9 mouse cellular contexts compared by ENCODE assay signal in genomic region chr9:63664792-63665646, GRCm38 (mm10).
DNase-seq lines count a peak whose midpoint lies in the region; ATAC-seq lines count a peak whose summit lies in the region.
"Had no signal": no experiment of that assay in that cellular context is flagged by ENCODE, and none has a peak within 500 bp of the region (broad histone marks: within the 10 kb centered on the region; RNA-seq: fewer than 3 reads in every experiment).

No protein-coding gene starts in this region.

- ATAC-seq in embryonic facial prominence, embryonic 15.5 days (ENCODE audit: insufficient number of reproducible peaks, low FRiP score, low TSS enrichment, low read depth), result peak; percentile 68; the same call in 1 of the 2 replicates
- ATAC-seq in kidney, embryonic 16.5 days (ENCODE audit: low FRiP score, low TSS enrichment), result no peak
- ATAC-seq in neural tube, embryonic 15.5 days (ENCODE audit: low FRiP score), result no peak

- intact Hi-C loops in heart, postnatal 36 days (cut with DNase I), result loop anchor here (5.0 kb wide), 1 partner anchor 92 kb away; the partner anchor contains the start of gene Smad3
- intact Hi-C loops in gastrocnemius, postnatal 14 days (cut with DNase I; ENCODE audit: low total_unique reads), result loop anchor here (10.0 kb wide), 1 partner anchor 90 kb away; the partner anchor contains the start of gene Smad3

- peak; percentile 53 for DNase-seq in heart, postnatal 4 days
- DNase-seq in heart, postnatal 36 days, result no peak
- no peak for DNase-seq in left cerebral cortex, adult 8-10 months (ENCODE audit: low spot score in 2 of 2)
- DNase-seq in urinary bladder, postnatal 25 days (ENCODE audit: low spot score), result no peak
- DNase-seq in gastrocnemius, postnatal 14 days, result no peak

- H3K36me3 ChIP-seq in embryonic facial prominence, embryonic 15.5 days, result peaks cover 35% of the 10 kb centered on the region
- H3K36me3 ChIP-seq in kidney, embryonic 16.5 days (ENCODE audit: insufficient read depth, low read length), result peaks cover 16% of the 10 kb centered on the region
- H3K36me3 ChIP-seq in neural tube, embryonic 15.5 days, result 0 out of 2 replicates have a peak, but pooled peaks cover 2% of the 10 kb centered on the region

- no peak overlapping the region for H3K4me3 ChIP-seq in embryonic facial prominence, embryonic 15.5 days (replicated peaks)
- H3K4me3 ChIP-seq in kidney, embryonic 16.5 days (ENCODE audit: low read length), result no peak overlapping the region
- no peak overlapping the region for H3K4me3 ChIP-seq in neural tube, embryonic 15.5 days (replicated peaks)

- no peaks in the 10 kb centered on the region for H3K9me3 ChIP-seq in embryonic facial prominence, embryonic 15.5 days (replicated peaks)
- H3K9me3 ChIP-seq in kidney, embryonic 16.5 days (ENCODE audit: low read length), result no peaks in the 10 kb centered on the region
- no peaks in the 10 kb centered on the region for H3K9me3 ChIP-seq in neural tube, embryonic 15.5 days (replicated peaks)
- H3K9me3 ChIP-seq: G1E had no signal

- no peaks in the 10 kb centered on the region for H3K27me3 ChIP-seq in embryonic facial prominence, embryonic 15.5 days
- H3K27me3 ChIP-seq in kidney, embryonic 16.5 days (ENCODE audit: insufficient read depth, low read length), result no peaks in the 10 kb centered on the region
- no peaks in the 10 kb centered on the region for H3K27me3 ChIP-seq in neural tube, embryonic 15.5 days (replicated peaks)

- H3K9ac ChIP-seq in embryonic facial prominence, embryonic 15.5 days, result no peak overlapping the region
- H3K9ac ChIP-seq in kidney, embryonic 16.5 days (replicated peaks; ENCODE audit: low read length), result 0 out of 2 replicates have a peak overlapping the region, but pooled peaks have one; percentile 13
- H3K9ac ChIP-seq in neural tube, embryonic 15.5 days (replicated peaks), result no peak overlapping the region

- peaks cover 70% of the 10 kb centered on the region for H3K4me1 ChIP-seq in embryonic facial prominence, embryonic 15.5 days
- H3K4me1 ChIP-seq in kidney, embryonic 16.5 days (ENCODE audit: insufficient read depth, low read length), result peaks cover 78% of the 10 kb centered on the region
- H3K4me1 ChIP-seq in neural tube, embryonic 15.5 days, result peaks cover 51% of the 10 kb centered on the region

- peak overlapping the region; percentile 41 for H3K27ac ChIP-seq in embryonic facial prominence, embryonic 15.5 days (replicated peaks)
- peak overlapping the region; percentile 88 for H3K27ac ChIP-seq in kidney, embryonic 16.5 days (ENCODE audit: low read length)
- peak overlapping the region; percentile 42 for H3K27ac ChIP-seq in neural tube, embryonic 15.5 days (replicated peaks)

- WGBS in embryonic facial prominence, embryonic 15.5 days, result 32% methylated on average over 13 of the region's 13 CpGs
- WGBS in kidney, embryonic 16.5 days, result 37% methylated on average over 13 of the region's 13 CpGs
- 36% methylated on average over 13 of the region's 13 CpGs for WGBS in neural tube, embryonic 15.5 days

- H3K4me2 ChIP-seq in embryonic facial prominence, embryonic 15.5 days (replicated peaks), result no peak overlapping the region
- no peak overlapping the region for H3K4me2 ChIP-seq in kidney, embryonic 16.5 days (replicated peaks; ENCODE audit: low read depth, low read length)
- no peak overlapping the region for H3K4me2 ChIP-seq in neural tube, embryonic 15.5 days
